Mouse (Mus musculus) CH12.LX (cell line): Measurements from ENCODE around the gene Ylpm1.

Experiments used
- CHD1 ChIP-seq: IDR thresholded peaks from 2 replicates; pipeline ENCODE4 v1.6.1; 2012; ENCODE audit warnings: low read depth, low read length, improper control_type of control experiment, inconsistent platforms
- CTCF ChIP-seq, 2 experiments: IDR thresholded peaks in 1 of 2; conservative IDR thresholded peaks in 1 of 2; 2 replicates each; pipeline ENCODE4 v1.5.1; 2011 to 2012; ENCODE audit warnings: low read depth in 2 of 2, low read length in 2 of 2, improper control_type of control experiment in 1 of 2, inconsistent platforms in 1 of 2, mild to moderate bottlenecking in 1 of 2, moderate library complexity in 1 of 2
- E2F4 ChIP-seq: IDR thresholded peaks from 2 replicates; pipeline ENCODE4 v1.6.1; 2011; ENCODE audit warnings: low read depth, low read length, improper control_type of control experiment; ENCODE audit not compliant: insufficient replicate concordance
- EP300 ChIP-seq: IDR thresholded peaks from 2 replicates; pipeline ENCODE4 v1.6.1; 2011; ENCODE audit warnings: low read length, improper control_type of control experiment
- ETS1 ChIP-seq: conservative IDR thresholded peaks from 2 replicates; pipeline ENCODE4 v1.6.1; 2012; ENCODE audit warnings: low read depth, mild to moderate bottlenecking, inconsistent platforms, low read length, improper control_type of control experiment, moderate library complexity
- HCFC1 ChIP-seq: IDR thresholded peaks from 2 replicates; pipeline ENCODE4 v1.6.1; 2012; ENCODE audit warnings: low read depth, mild to moderate bottlenecking, inconsistent platforms, low read length, improper control_type of control experiment
- KAT2A ChIP-seq: IDR thresholded peaks from 2 replicates; pipeline ENCODE4 v1.6.1; 2012; ENCODE audit warnings: low read length, improper control_type of control experiment, inconsistent platforms; ENCODE audit not compliant: insufficient replicate concordance
- MAZ ChIP-seq: IDR thresholded peaks from 2 replicates; pipeline ENCODE4 v1.6.1; 2012; ENCODE audit warnings: low read depth, mild to moderate bottlenecking, inconsistent platforms, low read length, improper control_type of control experiment, moderate library complexity
- MXI1 ChIP-seq: IDR thresholded peaks from 2 replicates; pipeline ENCODE4 v1.6.1; 2011; ENCODE audit warnings: mild to moderate bottlenecking, low read depth, low read length, improper control_type of control experiment
- MYC ChIP-seq: IDR thresholded peaks from 2 replicates; pipeline ENCODE4 v1.6.1; 2011; ENCODE audit warnings: low read depth, mild to moderate bottlenecking, improper control_type of control experiment, low read length
- POLR2A ChIP-seq: IDR thresholded peaks from 2 replicates; pipeline ENCODE4 v1.6.1; 2011; ENCODE audit warnings: low read depth, mild to moderate bottlenecking, improper control_type of control experiment, low read length
- SIN3A ChIP-seq: IDR thresholded peaks from 2 replicates; pipeline ENCODE4 v1.6.1; 2012; ENCODE audit warnings: low read length, improper control_type of control experiment, inconsistent platforms
- TCF12 ChIP-seq: IDR thresholded peaks from 2 replicates; pipeline ENCODE4 v1.6.1; 2014; ENCODE audit warnings: low read depth, mild to moderate bottlenecking, inconsistent platforms, low read length, improper control_type of control experiment

- TF ChIP-seq POLR2A (no peak), CTCF (conservative IDR thresholded peaks at IDR 0.05 in 1 of 2, IDR thresholded peaks at IDR 0.05 in 1 of 2; ENCODE audit: low read depth in 2 of 2, low read length in 2 of 2) (no peak), EP300 (no peak), CHD1 (no peak), KAT2A (no peak), MYC (no peak), MAZ (no peak), SIN3A (no peak), ETS1 (no peak), MXI1 (no peak), HCFC1 (no peak), TCF12 (no peak), E2F4 (no peak)
These were observed 45.4 kb upstream of the Ylpm1 start for GRCm38 (mm10) chr12:84950763-84951162.
